Mouse (Mus musculus) urinary bladder, adult 18-20 months (tissue): ENCODE measurements around the gene Tor4a.
A peak's percentile ranks its signal among the peaks of the same experiment; 100 is the strongest.

Experiments
- DNase-seq, 2 experiments: peaks; one replicate each; pipeline ENCODE4 v3.0.0; 2022; ENCODE audit warnings: low spot score in 2 of 2, mixed read lengths in 2 of 2

Tor4a gene

DNA sequence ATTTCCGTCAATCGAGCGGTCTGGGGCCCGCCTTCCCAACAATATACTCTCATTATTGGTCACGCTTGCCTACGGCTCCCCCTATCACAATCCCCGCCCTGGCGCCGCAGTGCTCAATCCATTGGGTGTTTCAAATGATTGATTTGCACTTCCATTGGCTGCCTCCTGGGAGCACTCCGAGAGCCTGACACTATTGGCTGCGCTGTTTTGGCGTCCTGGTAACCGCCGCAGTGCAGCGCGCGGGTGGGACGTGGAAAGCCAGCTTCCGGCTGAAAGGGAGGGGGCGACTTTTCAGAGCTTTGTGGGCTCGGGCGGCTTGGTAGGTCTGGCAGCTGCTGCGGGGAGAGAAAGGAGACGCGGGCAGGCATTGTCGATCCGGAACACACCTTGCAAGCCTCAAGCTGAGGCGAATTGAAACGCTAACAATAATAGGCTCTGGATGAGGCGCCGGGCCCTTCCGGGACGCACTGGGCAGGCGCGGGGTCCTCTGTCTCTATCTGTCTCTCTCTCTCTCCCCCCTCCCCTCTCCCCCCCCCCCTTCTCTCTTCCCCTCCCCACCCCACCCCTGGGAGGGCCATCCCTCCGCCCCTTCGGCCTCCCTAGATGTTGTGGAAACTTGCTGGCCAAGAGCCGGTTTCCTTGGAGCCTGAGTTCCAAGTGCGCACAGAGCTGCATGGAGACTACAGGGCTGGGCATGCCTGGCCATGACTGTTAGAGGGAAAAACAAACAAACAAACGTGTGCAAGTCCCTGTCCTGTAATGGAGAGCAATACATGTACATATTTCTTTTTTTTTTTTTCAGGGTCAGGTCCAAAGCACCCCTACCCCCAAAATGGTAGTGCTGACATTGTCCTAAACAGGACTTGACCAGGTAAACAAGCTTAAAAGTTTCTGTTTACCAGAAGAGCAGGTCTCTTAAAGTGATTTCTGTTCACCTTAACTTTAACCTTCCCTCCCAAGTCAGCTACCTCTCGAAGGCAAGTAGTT, 28.4 kb upstream of the Tor4a start:
- DNase-seq: peak in 1 of 2 experiments; percentile 98

DNA sequence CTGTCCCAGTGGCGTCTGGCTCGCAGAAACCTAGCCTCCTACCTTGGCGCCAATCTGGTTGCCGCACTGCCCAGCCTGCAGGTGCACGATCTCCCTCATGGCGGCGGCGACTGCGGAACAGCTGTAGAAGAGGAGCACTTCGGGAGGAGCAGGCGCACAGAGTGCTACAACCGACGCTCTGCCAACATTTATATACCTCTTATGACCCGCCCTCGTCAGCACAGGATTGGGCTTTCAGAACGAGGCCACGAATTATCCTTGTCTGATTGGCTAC, 27.7 kb upstream of the Tor4a start, which contains the start of gene Tubb4b:
Gene Tubb4b, minus strand, starts transcription at position 211 of the 274 bp plus-strand sequence.
- peak in 1 of 2 experiments; percentile 90 for DNase-seq

DNA sequence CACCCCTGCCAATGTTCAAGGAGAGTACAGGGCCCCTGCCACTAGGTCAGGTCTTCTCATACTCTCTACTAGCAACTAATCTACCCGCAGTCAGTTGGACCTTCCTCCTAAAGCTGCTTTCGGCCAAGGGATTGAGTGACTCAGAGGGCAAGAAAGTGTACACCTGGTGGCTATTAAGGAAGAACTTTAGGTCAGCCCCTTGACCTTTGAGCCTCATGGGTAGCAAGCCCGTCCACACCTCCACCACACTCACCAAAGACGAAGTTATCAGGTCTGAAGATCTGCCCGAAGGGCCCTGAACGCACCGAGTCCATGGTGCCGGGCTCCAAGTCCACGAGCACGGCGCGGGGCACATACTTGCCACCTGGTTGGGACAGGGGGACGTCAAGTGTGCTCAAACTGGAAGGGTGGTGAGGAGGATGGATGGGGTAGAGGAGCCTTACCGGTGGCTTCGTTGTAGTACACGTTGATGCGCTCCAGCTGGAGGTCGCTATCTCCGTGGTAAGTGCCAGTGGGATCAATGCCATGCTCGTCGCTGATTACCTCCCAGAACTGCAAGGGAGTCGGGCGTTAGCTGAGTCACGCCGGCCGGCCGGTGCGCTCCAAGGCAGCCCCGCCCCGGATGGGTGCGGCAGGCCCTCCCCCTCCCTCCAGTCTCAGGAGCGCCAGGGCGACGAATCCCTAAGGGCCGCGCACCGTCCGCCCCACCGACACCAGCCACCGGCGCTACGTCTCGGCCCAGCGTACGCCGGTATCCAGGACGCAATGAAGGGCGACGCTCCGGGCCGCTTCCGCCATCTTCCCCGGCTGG, 27.2 kb upstream of the Tor4a start:
- peak; percentile 75 to 88 for DNase-seq

DNA sequence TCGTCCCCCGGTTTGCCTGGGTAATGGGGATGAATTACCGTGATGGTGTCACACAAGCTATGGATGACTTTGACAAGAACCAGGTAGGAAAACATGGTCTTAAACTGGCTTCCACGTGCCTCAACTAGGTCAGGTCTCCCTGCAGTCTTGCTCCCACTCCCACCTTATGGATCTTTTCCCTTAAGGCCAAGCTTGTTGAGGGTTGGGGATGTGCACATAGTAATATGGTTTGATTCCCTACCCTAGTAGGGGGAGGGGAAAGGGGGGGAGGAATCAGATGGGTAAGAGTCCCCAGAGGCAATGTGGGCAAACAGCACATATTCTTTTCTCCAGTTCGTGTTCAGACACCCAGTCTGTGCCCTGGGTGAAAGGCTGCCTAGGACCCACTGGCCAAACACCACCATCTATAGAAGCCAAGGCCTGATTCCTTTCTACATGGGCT, 24.7 kb upstream of the Tor4a start:
- DNase-seq: no peak

DNA sequence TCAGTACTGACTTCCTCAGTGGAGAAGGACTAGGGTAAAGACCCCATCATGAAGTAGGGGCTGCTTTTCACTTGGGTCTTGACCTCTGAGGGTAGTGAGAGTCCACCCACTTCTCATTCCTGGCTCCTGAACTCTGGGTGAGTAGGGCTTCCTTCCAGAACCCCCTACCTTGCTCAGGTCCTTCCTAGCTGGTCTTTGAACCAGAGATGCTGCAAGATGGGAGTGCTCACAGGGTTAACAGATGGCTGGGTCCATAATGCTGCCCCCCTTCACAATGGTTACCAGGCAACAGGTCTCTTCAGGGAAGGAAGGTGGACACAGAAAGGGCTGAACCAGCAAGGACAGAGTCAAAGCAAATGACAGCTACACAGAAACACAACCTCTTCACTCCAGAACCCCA, 21.8 kb upstream of the Tor4a start, which contains the start of gene Fam166a:
Gene Fam166a, plus strand, starts transcription at position 301 of the 400 bp plus-strand sequence.
- DNase-seq: no peak

DNA sequence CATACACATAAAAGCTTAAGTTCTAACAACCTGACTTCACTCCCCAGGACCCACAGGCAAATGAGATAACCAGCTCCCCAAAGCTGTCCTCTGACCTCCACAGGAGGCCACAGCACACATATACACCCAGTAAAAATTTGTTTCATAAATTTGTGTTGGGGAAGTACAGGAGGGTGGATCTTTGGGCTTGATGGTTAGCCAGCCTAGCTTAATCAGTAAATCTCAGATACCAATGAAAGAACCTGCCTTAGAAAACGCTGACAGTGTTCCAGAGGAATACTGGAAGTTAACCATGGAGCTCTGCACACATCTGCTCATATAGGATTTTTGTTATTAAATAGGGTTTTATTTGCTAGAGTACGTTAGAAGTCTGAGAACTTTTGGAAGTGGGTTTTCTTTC, 21.0 kb upstream of the Tor4a start:
- DNase-seq: no peak

DNA sequence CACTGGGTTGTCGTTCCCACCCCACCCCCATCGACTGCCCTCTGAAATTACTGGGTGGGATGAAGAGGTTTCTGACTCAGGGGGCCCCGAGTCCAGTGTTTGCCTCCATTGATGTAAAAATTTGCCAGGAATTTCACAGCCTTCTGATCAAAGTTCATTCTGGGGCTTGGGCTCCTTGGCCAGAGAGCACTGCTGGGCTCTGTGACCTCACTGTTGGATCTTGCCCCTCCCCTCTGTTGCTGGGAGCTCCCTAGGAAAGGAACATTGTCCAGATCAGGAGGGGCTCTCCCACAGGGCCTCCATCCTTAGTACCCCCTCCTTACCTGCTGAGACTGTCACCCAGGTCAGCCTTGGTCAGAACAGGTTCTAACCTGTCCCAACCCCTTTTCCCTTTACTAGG, 17.8 kb upstream of the Tor4a start, which contains the start of gene Stpg3:
Gene Stpg3, minus strand, starts transcription at position 194 of the 400 bp plus-strand sequence.
- no peak for DNase-seq

DNA sequence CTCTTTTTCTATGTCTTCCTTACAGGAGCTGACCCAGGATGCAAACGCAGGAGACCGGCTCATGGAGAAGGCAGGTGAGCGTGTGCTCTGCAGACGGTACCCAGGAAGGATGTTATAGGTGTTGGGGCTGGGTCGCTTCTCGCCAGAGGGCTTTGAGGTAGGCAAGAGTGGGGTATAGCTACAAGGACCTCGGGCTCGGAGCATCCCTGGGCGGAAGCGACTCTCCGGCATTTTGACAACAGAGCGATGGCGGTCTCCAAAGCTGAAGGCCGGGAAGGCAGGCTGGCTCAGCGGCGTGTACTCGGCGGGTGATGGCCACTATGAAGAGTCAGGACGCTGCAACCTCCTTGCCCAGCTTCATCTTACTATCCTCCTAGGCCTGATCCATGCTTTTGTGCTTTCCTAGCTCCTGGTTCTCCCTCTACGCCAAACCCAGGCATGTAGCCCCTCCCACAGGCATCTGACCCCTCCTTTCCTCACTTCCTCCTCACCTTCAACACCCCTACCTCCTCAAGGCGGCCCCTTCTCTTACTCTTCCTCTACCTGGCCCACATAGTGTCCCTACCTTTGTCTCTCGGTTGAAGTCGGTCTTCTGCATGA, 16.7 kb upstream of the Tor4a start:
- no peak for DNase-seq

DNA sequence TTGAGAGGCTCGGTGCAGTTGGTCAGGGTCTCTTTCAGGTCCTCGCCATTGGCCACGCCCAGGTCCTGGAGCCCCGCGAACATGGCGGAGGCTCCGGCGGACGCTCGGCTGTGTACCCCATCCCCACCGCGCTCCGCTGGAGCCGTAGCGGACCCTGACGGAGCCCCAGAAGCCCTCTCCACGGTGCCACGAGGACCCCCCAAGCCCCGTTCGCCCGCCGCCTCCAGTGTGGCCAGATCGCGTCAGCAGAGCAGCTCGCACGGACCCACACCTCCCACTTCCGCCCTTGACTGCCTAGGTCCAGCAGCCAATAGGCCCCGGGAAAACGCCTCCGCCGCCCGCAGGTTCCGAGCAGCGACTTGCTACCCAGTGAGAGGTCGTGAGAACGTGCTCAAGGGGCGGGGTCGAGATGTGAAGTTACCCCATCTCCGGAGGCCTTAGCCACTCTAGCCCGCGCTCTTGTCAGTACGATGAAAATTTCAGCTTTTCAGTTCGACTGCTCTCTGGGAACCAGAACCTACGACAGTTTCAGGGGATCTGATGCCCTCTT, 14.5 kb upstream of the Tor4a start, which contains the start of gene Nelfb:
Gene Nelfb, minus strand, starts transcription at position 369 of the 550 bp plus-strand sequence.
- DNase-seq: peak; percentile 87 to 96

DNA sequence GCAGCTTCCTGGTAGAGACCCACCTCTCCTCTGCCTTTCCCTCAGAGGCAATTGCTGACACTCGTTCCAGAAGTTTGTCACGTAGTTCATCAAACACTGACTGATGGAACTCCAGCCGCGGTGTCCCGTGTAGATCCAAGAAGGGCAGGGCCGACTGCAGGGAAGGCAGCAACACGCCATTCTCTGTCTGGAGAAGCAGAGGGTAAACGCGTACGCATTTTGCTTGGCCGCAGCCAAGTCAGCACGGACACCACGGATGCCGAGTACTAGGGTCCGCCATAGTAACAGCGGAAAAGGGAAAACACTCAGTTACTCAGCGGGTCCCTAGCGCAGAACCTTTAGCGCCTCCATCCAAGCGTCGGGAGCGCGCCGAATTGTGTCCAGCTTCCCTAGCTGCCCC, 14.0 kb upstream of the Tor4a start:
- DNase-seq: no peak

DNA sequence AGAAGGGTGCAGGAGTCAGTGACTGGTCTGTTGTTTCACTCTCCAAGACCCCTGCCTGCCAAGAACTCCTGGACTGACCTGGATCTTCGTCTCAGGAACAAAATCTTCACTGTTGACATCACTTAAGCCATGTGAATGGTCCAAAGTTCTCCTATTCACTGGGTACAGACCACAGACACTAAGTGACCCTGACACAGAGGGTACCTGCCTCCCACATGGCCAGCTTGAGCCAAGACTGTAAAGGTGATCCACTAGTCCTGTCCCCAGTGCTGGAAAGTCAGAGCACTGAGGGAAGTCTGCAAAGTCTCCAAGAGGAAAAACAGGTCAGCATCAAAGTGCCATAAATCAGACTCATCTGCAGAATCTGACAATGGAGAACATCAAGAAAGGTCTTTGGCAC, 10.9 kb upstream of the Tor4a start:
- no peak for DNase-seq

DNA sequence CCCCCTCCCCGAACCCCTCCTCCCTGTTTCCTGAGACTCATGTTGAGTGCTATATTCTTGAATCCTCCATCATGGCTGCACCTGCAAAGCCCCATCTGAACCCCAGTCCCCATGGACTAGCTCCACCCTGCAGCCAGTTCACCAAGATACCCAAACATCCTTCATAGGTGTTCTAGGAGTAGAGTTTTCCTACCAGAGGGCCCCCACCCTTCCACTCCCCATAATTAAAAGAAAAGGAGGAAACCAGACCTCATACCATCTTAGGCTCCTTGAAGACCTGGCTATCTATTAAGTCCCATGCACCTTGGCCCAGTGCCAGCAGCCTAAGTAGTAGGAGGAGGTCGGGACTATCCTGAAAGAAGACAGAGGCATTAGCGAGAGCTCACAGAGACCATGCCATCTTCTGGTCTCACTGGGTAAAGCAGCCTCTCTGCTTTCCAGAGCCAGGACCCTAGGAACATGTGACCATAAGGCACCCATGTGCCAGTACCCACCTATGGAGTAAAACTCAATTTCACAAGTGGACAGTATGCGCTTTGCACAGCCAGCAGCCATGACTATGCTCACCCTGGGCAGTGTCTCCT, 7.0 kb upstream of the Tor4a start:
- DNase-seq: no peak

DNA sequence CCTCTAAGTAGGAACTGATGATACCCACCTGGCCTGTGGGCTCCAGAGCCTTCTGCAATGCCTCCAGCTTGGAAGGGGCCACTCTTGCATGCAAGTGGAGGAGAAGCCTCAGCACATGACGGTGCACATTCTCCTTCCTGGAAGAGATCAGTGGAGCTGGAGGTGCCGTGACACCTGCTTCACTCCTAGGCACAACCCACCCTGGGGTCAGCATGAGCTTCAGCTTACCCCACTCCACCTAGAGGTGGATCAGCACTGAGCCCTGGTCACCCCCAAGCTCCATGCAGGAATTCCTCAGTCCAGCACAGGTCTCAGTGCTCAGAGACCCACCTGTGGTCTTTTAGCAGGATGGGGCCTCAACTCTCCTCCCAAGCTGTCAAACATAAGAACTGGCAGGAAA, 3.9 kb upstream of the Tor4a start:
- DNase-seq: no peak

DNA sequence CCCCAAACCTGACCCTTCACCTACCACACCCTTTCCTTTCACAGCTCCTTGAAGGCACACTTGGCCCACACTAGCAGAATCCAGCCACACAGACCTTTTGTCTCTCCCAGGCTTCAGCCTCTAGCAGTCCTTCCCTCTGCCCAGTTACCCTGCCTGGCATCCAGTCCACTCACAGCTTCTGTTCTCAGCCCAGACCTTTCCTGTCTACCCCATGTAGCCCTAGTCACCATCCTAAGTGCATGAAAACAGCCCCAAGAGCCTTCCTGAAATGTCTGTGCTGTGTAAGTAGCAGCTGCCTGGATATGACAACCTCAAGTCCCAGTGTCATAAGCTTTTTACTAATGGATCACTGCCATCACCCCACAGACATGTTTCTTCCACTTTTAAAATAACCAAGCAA, 1.3 kb upstream of the Tor4a start:
- no peak for DNase-seq

DNA sequence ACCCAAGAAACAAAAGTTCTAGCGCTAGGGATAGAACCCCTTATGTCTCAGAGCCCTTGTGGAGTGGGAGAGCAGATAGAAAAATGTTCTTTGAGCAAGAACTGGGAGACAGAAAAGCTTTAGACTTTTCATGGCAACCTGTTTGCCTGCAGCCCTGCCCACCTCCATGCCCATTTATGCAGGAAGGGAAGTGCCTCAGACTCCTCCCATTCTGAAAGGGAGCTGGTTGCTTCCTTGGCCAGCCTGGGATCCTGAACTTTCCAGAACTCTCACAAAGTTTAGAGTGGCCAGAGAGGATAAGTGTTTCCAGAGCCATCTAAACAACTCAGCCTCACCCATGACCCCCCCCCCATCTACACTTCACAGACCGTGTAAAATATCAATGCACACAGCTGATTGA, 505 bp upstream of the Tor4a start:
- no peak for DNase-seq

DNA sequence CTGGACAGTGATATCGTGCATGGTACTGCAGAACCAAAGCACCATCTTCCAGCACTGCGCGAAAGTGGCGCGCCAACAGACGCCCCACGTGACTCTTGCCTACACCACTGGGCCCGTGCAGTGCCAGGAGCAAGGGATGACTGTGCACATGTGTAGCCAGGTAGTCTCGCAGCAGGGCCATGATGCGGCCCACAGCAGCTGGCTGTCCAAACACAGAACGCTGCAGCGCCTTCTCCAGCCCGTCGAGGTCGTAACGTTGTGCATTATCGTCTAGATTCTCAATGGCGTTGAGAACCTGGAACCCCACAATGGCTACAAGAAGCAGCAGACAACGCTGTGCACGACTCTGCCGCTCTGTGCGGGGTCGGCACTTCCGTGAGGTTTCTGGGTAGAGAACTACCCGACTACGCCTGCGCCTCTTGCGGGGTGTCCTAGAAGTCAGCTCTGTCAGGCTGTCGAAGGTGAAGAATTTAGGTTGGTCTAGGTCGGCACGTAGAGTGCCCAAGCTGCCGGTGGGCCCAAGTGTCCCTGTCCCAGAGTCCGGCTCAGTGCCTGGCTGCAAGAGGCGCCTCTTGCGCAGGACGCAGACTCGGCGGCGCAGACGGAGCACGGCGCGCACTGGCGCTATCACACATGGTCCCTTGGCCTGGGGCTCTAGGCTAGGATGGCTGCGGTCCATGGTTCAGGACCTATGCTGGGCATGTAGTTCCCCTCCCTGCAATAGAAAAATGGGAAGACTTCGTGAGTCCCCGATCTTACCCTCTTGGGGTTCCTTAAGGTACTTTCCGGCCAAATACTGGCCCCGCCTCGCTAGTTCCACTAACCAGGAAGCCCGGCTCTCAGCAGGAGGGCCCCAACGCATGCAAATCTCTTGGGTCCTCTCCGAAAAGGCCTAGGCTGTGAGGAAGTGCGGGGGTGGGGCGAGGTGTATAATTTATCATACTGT, 1.2 kb downstream of the Tor4a start:
- peak; percentile 55 to 60 for DNase-seq

DNA sequence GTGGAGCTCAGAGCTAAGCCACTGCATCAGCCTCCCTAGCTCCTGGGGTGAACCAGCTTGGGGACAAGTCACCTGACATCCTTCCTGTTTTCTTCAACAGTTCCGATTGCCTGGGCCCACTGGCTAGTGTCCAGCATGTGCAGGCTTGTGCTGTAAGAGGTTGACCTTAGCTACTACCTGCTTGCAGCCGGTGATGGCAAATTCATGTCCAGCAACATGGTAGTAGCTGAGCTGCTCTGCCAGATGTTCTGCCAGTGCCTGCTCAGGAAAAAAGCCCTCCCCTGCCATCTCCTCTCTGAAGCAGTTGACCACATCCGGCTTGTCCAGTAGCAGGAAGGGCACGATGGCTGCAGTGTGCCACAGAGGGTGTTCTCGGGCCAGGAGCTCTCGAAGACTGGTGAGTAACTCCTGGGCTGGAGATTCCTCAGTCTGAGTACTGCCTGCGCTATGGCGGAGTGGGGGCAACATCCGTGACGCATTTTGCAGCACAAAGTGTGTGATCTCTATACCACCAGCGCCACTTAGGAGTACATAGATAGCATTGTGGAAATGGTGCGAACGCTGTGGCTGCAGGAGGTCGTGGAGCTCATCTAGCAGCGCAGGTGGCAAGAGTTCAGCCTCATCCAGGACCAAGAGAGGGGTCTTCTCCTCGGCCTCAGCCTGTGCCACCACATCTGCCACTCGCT, 2.1 kb downstream of the Tor4a start:
- DNase-seq: no peak

DNA sequence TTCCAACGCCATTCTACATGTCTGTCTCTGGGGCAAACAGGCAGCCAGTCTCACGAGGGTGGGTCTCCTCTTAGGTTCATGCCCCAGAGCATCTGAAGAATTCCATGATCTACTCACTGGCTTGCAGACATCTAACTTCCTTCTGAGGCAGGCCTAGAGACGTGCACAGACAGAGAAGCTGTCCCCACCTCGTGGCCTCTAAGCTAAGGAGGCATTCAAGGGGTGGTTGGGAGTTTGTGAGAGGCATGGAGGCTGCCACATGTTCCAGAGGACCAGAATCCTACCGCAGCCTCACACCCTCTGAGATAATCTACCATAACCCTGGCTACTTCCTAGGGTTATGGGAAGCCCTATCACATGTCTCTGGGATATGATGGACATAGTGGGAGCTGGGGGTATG, 2.7 kb downstream of the Tor4a start:
- no peak for DNase-seq

DNA sequence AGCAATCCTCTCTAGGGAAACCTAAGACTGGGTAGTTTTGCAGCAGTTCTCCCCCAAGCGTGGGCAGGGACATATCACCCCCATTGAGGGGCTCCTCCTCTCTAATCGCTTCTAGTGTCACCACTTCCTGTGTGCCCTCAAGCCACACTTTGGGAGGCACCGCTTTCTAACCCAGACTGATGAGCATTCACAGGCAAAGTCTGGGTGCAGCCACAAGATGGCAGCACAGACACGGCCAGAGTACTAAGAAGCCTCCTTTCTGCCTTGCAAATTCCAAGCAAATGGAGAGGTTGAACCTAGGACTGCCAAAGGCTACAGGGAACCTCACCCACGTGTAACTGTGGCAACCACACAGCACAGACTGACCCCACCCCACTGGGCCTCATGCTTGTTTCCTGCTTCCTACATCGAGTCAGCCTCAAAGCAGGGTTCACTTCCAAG, 3.3 kb downstream of the Tor4a start:
- DNase-seq: peak; percentile 62 to 77

DNA sequence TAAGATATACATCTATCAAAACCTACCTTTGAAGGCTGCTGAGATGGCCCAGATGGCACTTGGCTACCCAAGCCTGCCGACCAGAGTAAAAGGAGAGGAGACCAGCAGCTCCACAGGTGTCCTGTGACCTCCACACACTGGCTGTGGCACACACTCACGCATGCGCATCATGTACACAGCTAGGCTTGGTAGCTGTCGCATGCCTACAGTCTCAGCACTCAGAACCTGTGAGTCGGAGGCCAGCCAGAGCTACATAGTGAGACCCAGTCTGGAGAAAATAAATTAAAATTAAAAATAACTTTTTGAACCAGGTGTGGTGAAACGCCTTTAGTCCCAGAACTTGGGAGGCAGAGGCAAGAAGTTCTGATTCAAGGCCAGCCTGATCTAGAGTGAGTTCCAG, 8.8 kb downstream of the Tor4a start:
- no peak for DNase-seq
